Mouse (Mus musculus) A20 (cell line): ENCODE measurements around the gene Kdm2b.

ENCODE experiments used
- DNase-seq: peaks from one replicate; pipeline ENCODE4 v3.0.0-alpha.2; 2011; ENCODE audit warnings: low read depth, low spot score

Kdm2b gene

DNA sequence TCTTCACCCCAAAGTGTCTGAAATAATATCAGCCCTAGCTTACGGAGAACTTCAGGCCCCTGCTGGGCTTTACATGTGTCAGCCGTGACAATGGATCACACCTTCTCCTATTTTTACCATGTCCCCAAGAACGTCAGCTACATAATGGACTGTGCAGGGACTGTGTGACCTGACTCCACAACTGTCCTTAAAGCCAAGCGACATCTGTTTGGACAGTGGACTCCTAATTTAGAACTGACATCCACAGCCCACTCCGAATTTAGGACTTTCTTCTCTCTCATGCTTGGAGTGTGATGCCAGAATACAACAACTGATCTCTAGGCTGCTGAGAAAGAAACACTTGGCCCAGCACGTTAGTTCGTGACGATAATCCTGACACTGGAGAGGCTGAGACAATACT lies 62.5 kb downstream of the Kdm2b start:
- DNase-seq: no peak

DNA sequence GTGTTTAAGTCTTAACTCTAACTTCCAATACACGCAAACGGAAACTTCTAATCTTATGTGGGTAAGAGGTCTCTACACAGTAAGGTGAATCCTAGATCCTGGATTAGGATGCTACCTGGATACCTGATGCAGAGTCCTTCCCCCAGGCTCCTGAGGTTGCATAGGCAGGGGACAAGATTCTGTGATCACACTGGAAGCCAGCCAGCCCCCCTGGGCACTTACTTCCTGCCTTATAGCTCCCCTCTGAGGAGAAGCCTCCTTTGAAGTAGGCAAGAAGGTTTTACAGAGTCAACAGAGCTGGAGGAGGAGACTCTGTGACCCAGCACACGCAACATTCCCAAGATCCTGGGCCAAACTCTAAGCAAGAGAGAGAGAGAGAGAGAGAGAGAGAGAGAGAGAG lies 63.3 kb downstream of the Kdm2b start:
- no peak for DNase-seq

DNA sequence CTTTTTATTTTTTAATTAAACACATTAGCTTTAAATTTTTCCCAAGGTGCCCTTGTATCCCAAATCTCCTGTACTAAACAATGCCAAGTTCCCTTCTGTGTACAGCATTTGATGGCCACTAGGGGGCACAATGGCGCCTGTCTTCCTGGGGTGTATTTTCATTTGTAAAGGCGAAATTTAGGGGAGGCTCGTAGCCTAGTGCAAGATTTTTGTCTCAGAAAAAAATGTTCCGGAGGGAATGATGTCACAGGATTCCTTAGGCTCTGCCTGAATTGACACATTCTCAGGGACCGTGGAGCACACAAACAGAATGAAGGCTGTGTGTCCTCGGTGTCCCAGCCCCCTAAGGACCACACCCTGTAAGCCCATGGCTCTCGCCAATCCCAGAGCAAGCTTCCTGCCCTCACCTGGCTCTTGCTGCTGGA lies 64.1 kb downstream of the Kdm2b start:
- peak; percentile 70 for DNase-seq

DNA sequence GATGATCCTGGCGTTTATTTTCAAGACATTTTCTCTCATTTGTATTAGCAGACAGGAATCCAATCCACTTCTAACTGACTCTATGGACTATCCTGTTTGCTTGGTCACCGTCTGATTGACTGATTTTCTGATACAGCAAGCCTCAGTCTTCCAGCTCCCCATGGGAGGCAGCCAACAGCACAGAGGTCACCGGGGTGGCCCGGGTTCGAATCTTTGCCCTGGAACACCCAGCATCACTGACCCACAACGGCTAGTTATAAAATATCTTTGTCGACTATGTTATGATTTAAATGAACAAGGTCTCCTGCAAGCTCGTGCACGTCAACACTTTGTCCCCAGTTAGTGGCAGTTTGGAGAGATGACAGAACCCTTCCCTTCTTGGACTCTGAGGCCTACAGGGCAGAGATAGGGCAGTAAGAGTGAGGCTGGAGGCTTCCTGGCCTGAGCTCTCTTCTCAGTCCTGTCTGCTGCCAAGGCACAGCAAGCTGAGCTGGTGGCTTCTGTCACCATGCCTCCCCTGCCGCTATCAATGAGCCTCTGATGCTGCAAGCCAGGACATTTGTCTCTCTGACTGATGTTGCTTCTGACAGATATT lies 65.7 kb downstream of the Kdm2b start:
- DNase-seq: no peak

DNA sequence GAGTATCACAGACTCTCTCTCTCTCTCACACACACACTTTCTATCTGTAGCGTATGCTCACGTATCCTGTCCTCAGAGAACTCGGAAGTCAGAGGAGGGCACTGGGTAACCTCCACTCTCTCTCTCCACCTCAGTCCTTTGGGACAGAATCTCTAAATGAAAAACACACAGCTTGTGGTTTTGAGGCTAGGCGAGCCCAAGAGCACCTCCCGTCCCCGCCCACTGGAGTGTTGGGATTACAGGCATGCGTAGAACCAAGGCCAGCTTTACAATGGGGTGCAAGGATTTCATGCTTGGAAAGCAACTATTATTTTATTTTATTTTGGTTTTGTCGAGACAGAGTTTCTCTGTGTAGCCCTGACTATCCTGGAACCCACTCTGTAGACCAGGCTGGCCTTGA lies 67.7 kb downstream of the Kdm2b start:
- no peak for DNase-seq

DNA sequence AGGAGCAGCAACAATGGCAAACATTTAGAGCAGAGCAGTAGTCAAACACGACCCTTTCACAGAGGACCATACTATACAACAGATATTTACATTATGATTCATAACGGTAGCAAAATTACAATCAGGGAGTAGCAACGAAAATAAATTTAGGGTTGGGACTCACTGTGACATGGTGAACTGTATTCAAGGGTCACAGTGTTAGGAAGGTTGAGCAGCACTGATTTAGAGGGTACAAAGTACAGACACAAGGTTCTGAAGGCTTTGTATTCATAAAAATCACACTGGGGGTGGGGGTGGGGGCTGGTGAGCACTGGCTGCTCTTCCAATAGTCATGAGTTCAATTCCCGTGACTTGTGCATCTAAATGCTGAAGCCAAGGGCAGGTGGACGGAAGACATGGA lies 69.1 kb downstream of the Kdm2b start:
- no peak for DNase-seq

DNA sequence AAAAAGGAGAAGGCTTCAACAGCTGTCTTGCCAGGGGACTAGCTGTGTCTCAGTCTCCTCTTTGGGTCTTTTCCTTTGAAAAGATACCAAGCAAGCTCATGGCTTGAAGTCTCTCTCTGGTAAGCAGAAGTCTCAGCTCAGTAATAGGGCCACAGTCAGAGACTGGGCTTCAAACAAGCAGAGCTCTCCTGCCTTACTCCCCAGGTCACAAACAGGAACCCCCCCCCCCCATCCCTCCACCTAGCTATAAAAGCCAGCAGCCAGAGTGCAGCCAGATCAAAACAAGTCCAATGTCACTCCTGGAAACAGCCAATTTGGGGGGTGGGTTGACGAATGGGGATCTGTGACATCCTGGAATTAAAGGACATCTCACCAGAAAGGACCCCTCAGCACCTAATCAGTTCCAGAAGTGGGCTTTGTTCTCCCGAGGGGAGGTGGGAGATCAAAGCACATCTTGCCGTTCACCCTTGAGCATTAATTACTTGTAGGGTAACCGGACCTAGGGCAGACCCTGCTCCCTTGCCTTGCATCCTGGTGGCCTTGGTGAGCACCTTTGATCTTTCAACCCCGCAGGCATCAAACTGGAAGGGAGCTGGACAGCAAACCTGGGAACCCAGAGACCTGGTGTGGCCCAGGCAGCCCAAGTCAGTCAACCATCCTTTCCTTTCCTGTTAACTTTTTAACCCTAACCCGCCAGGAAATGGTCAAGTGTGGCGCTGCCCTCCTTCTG lies 71.5 kb downstream of the Kdm2b start:
- DNase-seq: no peak

DNA sequence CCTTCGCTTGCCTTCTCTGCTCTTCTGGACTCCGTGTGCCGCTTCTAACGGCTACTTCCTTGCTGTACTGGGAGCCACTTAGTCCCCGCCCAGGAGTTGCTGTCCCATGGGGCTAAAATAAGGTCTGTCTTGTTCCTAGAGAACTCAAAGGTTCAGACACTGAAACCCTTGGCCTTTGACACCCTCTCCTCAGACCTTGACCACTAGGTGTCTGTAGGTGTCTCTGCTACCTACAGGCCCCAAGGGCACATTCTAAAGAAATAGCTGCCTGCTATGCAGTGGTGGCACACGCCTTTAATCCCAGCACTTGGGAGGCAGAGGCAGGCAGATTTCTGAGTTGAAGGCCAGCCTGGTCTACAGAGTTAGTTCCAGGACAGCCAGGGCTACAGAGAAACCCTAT lies 73.5 kb downstream of the Kdm2b start:
- DNase-seq: no peak

DNA sequence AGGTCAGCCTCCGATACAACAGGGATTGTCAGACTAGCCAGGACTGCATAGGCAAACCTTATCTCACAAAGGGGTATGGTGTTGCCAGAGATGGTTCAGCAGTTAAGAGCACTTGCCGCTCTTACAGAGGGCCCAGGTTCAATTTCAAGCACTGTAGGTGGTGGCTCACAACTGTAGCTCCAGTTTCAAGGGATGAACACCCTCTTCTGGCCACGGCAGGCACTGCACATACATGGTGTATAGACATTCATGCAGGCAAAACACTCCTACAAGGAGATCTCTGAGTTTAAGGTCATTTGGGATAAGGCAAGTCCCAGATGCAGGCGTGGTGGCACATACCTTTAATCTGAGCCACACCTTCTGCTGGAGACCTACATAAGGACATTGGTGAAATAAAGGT lies 76.8 kb downstream of the Kdm2b start:
- peak; percentile 44 for DNase-seq

DNA sequence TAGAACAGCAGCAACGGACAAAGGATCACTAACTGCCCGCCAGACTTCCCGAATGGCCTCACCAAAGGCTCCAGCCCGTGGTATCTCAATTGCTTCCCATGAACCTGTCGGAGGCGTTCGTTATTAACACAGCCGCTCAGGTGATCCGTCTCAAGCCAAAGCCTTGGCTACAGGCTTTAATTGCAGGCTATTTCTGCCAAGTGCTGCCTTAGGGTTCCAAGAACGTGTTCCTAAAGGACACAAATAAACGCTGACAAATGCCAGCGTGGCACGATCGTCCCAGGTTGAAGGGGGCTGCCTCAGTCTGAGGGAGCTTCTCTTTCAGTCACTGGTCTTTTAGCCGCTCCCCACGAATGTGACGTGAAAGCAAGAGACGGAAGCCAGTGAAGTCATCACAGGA lies 80.1 kb downstream of the Kdm2b start:
- no peak for DNase-seq

DNA sequence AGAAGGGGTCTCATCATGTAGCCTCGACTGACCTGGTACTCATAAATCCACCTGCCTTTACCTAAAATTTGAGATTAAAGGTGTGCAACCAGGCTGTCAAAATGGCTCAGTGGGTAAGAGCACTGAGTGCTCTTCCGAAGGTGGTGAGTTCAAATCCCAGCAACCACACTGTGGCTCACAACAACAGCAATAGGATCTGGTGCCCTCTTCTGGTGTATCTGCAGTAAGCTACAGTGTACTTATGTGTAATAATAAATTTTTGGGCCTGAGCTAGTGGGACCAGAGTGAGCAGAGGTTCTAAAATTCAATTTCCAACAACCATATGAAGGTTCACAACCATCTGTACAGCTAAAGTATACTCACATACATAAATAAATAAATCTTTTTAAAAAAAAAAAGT lies 81.6 kb downstream of the Kdm2b start:
- DNase-seq: no peak

DNA sequence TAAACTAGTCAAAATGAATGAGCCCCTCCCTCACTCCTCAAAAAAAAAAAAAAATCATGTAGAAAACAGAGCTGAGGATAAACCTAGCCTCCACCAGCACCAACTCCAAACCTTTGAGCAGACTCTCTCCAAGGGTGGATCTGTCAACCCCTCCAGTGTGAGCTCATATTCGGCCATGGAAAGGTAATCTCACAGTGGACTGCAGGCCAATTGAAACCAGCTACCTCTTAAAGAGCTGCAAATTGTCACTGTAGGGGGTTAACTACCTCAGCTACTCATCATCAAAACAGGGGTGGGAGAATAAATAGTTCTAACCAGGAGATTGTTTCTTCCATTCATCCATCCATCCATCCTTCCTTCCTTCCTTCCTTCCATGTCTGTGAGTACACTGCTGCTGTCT lies 82.4 kb downstream of the Kdm2b start:
- DNase-seq: no peak

DNA sequence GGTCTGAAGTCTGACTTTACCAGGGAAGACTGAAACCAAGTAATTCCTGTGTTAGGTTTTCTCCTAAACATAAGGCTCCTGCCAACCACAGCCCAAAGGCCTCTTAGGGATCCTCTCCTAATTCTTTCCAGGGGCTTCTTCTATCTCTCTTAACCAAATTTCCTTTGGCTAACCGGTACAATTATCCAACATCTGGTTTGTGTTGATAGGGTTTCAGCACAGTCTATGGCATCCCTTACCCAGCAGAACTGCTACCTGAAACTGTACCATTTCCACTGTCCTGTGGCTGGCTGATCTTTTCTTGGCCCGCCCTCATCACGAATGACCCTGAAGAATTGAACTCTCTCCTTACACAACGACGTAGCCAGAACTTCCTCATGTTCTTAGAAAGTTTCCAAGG lies 86.5 kb downstream of the Kdm2b start:
- no peak for DNase-seq

DNA sequence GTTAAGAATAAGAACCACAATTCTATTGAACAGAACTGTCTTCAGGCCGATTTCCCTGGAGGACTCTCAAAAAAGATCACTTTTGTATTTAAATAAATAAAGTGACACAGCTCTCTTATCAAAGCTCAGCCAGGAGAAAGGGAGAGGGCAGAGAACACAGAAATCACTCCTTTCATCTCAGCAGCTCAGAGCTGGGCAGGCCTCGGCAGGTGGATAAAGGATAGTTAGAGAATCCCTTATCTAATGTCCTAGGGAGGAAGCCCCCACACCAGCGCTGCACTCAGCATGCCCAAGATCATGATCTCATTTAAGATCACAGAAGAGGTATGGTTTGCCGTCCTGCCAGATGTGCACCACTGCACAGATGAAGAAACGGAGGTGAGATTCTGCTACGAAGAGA lies 87.4 kb downstream of the Kdm2b start:
- no peak for DNase-seq

DNA sequence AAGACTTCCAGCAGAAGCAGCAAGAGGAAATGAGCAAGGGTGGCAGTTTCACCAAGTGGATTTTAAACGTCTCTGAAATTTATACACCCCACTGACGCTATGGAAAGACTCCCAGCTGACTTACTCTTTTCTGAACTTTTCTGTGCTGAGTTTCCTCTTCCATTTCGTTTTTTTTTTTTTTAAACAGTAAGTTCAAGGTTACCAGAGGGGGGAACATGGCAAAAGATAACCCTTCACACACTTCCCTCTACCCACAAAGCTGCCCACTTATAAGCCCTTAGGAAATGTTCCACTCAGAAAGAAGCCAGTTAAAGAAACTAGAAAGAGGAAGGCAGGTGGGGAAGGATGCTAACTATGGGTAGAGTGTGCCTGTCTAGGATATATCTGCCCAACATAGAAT lies 88.0 kb downstream of the Kdm2b start:
- no peak for DNase-seq

DNA sequence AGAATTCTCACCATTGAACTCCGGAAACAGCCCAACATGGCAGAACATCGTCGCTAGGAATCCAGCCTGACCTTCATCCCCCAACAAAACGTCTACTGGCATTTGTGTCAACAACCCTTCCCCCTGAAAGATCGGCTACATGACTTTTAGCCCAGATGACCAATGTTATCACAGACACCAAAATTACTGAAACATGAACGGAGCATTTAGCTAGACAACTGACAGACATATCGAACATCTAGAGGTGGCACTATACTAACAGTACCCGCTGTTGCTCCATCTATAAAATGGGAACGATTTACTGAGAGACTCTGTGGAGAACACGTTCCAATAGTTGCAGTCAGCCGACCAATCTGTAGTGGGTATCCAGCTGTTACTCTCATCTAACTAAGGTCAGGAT lies 88.4 kb downstream of the Kdm2b start:
- DNase-seq: no peak

DNA sequence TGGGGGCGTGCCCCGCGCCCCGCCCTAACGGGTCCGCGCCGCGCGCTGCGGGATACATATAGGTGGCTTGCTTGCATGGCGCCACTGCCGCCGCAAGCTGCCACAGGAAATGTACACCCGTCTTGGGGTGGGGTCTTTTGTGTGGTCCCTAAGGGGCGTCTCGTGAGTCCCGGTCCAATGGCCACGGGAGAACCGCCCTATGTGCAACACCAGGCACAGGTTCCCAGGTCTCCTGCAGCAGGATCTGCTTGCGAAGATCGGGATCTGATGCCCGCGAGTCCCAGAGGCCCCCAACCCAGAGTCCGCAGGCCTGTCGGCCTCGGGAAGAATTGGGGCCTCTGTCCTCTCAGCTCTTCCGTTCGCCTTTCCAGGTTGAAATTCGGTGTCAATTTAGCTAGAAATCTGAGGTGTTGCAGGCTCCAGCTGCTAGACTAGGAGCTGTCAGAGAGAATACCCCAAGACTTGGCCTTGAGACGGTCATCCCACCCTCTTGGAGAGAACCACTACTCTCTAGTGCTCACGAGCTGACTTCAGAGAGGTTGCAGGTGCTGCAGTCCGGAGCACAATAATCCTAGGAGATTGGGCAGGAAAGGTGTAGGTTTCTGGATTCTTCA lies 89.0 kb downstream of the Kdm2b start:
- no peak for DNase-seq

DNA sequence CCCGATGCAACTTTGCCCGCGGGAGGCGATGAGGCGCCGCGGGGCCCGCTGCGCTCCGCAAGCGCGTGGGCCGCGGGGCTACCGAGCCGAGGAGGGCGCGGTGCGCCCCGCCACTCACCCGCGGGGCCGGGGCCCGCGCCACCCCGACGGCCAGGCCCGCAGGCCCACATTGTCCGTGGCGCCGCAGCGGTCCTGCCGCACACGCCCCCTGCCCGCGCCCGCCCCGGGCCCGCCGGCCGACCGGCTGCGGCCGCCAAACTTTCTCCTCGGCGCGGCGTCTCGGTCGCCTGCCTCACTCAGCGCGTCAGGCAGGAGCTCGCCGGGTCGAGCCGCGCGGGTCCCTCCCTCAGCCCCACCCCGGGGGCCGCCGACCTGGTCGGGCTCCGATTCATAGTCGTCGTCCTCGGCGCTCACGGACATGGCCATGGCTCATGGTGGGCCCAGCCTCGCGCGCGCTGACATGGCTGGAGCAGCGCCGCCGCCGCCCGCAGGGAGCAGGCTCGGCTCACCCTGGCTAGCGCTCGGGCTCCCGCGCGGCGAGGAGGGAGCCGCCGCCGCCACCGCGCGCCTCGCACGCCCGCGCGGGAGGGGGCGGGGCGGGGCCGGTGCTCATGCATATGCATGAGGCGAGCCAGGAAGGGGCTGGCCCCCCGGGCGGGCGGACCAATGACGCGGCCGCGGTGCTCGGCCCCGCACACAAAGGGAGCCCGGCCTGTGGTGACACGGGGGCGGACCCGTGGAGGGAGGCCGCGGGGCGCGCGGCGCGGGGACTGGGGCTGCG lies 89.7 kb downstream of the Kdm2b start:
- peak; percentile 88 for DNase-seq

DNA sequence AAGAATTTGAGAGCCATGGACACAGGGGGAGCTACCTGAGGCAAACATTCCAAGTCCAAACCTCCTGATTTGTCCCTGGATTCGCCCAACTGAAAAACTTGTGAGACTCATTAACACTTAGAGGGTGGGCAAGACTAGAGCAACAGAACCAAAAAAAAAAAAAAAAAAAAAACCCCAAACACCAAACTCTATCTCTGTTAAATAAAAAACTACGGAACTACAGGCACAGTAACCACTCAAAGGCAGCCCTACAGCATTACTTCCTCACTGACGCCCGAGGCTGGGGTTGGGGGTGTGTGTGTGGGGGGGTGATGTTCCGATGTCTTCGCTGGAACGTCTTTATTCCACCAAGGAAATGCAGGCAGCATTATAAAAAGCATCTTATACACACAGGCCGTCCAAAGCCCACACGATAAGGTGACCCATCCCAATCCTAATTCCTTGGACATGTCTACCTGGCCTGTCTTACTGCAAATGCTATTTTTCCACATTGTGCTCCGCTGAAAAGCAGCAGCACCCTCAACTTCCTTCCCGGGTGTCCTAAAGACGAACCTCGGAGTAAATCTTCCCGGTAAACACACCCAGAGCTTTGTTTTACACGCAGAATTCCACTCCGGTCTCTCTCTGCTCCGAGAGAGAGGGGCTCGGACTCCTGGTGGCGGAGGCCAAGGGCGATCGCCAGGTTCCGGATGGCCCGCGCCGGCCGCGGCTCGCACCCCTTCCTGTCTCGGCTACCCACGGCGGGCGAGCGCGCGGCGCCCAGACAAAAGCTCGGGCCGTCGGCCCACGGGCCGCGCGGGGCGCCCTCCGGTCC lies 90.5 kb downstream of the Kdm2b start:
- peak; percentile 69 for DNase-seq

DNA sequence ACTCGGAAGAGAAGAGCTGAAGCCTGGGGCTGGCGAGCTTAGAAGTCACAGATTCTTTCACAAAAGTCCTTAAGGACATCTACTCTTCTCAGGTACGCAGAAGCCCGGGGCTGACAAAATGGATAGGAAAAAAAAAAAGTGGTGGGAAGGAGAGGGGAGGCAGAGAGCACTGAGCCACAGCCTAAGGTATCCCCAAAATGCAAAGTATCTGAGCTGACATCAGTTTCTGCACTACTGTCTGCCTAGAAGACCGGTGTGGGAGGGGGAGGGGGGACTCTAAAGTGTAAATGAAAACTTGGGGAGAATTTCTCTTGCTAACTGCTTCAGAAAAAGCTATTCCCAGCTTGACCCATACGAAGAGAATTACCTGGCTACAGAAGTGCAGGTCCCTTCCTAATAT lies 91.5 kb downstream of the Kdm2b start:
- DNase-seq: no peak

DNA sequence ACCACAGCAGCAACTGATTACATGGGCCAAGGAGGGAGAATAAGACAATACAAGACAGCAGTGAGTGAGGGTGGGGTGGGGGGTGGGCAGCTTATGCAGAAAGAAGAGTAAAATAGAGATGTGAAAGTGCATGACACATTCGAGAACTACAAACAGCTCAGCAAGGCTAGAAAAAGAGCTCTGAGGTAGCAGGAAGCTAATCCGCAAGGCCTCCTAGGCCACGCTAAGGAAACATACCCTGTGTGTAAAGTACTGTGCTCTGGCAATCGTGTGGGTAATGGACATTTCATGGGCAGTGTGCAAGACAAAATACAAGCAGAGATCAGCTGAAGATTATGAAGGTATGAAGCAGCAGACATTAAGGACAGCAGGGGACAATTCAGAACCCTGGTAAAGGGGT lies 94.8 kb downstream of the Kdm2b start:
- DNase-seq: peak; percentile 89
